Mouse (Mus musculus): Measurements from ENCODE around the gene Cand2. TPM values are rescaled to one million over a fixed set of nuclear protein-coding genes. Genes with fewer than 3 reads are reported as not detected.

The Cand2 gene
- 1.6 TPM for polyA plus RNA-seq (2015; fragmentation: Illumina TruSeq; extraction: RNeasy Lipid Tissue Mini Kit (QIAGEN cat#74804); ENCODE audit: insufficient read depth, low replicate concordance)

DNA sequence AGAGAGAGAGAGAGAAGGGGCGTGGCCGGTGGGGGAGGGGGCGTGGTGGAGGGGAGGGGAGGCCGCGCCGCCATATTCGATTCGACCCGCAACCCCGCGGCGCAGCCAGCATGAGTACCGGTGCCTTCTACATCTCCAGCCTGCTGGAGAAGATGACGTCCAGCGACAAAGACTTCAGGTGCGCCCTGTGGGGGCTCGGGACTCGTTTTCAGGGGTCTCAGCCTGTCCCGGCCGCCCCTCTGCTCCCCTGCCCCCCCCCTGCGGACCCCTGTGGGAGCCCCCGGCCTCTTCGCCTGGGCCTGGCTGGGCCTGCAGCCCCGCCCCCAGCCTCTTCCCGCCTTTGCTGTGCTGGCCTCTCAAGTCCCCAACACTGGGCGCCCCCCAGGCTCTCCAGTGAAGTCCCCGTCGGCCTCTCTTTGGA is at the start of gene Cand2:
TSS of gene Cand2 (plus strand) at position 38 of the 421 bp plus-strand sequence.

GRCm38 (mm10) chr6:115761995-115762756 is 12.2 kb upstream of the Cand2 start, which contains the start of gene Tmem40:
Gene Tmem40 (minus strand): TSS chr6:115762410.

GRCm38 (mm10) chr6:115808488-115809231 is 34.3 kb downstream of the Cand2 start, which contains the start of gene Rpl32:
Gene Rpl32 (minus strand): TSS chr6:115808747.

DNA sequence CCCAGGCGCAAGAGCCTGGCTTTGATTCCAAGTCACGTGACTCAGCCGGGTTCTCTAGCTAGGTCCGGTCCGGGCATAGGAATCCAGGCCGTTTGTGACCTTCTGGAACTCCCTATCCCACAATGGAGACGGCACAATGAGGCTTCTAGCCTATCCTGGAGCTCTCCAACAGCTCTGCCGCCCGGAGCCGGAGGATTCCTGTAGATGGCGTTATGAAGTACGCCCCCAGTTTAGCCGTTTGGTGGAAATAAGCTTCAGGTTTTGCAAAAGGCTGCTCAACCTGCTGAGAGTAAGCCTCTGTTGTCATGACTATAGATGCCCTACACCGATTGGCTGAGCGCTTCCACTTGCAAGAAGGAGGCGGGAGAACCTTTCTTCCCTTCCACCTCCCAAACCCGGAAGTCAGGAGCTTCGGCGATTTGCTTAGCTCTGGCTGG is 63.8 kb downstream of the Cand2 start, which contains the start of gene Efcab12:
TSS of gene Efcab12 (minus strand) at position 252 of the 437 bp plus-strand sequence.

GRCm38 (mm10) chr6:115853091-115853813 is 78.9 kb downstream of the Cand2 start, which contains the start of the genes Mbd4 and Ift122:
Gene Mbd4 (minus strand): TSS chr6:115853371.
Gene Ift122 (plus strand): TSS chr6:115853470.

Other genes with a start within 250 kb of the Cand2 start
- 6.9 TPM for gene Tsen2, start 229.9 kb upstream of the Cand2 start, polyA plus RNA-seq (2015; fragmentation: Illumina TruSeq; extraction: RNeasy Lipid Tissue Mini Kit (QIAGEN cat#74804); ENCODE audit: insufficient read depth, low replicate concordance)
- gene Mkrn2os, start 182.0 kb upstream of the Cand2 start, polyA plus RNA-seq (2015; fragmentation: Illumina TruSeq; extraction: RNeasy Lipid Tissue Mini Kit (QIAGEN cat#74804); ENCODE audit: insufficient read depth, low replicate concordance), result not detected
- 9.6 TPM for gene Mkrn2, start 172.6 kb upstream of the Cand2 start, polyA plus RNA-seq (2015; fragmentation: Illumina TruSeq; extraction: RNeasy Lipid Tissue Mini Kit (QIAGEN cat#74804); ENCODE audit: insufficient read depth, low replicate concordance)
- 115 TPM for gene Raf1, start 97.9 kb upstream of the Cand2 start, polyA plus RNA-seq (2015; fragmentation: Illumina TruSeq; extraction: RNeasy Lipid Tissue Mini Kit (QIAGEN cat#74804); ENCODE audit: insufficient read depth, low replicate concordance)
- gene Tmem40, start 12.1 kb upstream of the Cand2 start, polyA plus RNA-seq (2015; fragmentation: Illumina TruSeq; extraction: RNeasy Lipid Tissue Mini Kit (QIAGEN cat#74804); ENCODE audit: insufficient read depth, low replicate concordance), result 1.6 TPM
- 3,546 TPM for gene Rpl32, start 34.2 kb downstream of the Cand2 start, polyA plus RNA-seq (2015; fragmentation: Illumina TruSeq; extraction: RNeasy Lipid Tissue Mini Kit (QIAGEN cat#74804); ENCODE audit: insufficient read depth, low replicate concordance)
- not detected for gene Efcab12, start 63.9 kb downstream of the Cand2 start, polyA plus RNA-seq (2015; fragmentation: Illumina TruSeq; extraction: RNeasy Lipid Tissue Mini Kit (QIAGEN cat#74804); ENCODE audit: insufficient read depth, low replicate concordance)
- 29.6 TPM for gene Mbd4, start 78.8 kb downstream of the Cand2 start, polyA plus RNA-seq (2015; fragmentation: Illumina TruSeq; extraction: RNeasy Lipid Tissue Mini Kit (QIAGEN cat#74804); ENCODE audit: insufficient read depth, low replicate concordance)
- 3.8 TPM for gene Ift122, start 78.9 kb downstream of the Cand2 start, polyA plus RNA-seq (2015; fragmentation: Illumina TruSeq; extraction: RNeasy Lipid Tissue Mini Kit (QIAGEN cat#74804); ENCODE audit: insufficient read depth, low replicate concordance)
- gene Rho, start 157.2 kb downstream of the Cand2 start, polyA plus RNA-seq (2015; fragmentation: Illumina TruSeq; extraction: RNeasy Lipid Tissue Mini Kit (QIAGEN cat#74804); ENCODE audit: insufficient read depth, low replicate concordance), result 0.11 TPM
- not detected for gene H1foo, start 170.4 kb downstream of the Cand2 start, polyA plus RNA-seq (2015; fragmentation: Illumina TruSeq; extraction: RNeasy Lipid Tissue Mini Kit (QIAGEN cat#74804); ENCODE audit: insufficient read depth, low replicate concordance)
- gene Plxnd1, start 220.5 kb downstream of the Cand2 start, polyA plus RNA-seq (2015; fragmentation: Illumina TruSeq; extraction: RNeasy Lipid Tissue Mini Kit (QIAGEN cat#74804); ENCODE audit: insufficient read depth, low replicate concordance), result 95.6 TPM

Measured in spleen, adult 10 weeks (tissue).